14 mouse cellular contexts compared by ENCODE assay signal in genomic region chr16:13353927-13354326, GRCm38 (mm10).
DNase-seq lines count a peak whose midpoint lies in the region; ATAC-seq and TF ChIP-seq lines count a peak whose summit lies in the region.
"Had no signal": no experiment of that assay in that cellular context is flagged by ENCODE, and none has a peak within 500 bp of the region (broad histone marks: within the 10 kb centered on the region; RNA-seq: fewer than 3 reads in every experiment).

No protein-coding gene starts in this region.

- no peak for TF ChIP-seq CTCF in lung, embryonic 14.5 days (IDR thresholded peaks at IDR 0.05; ENCODE audit: low read depth)
- no peak for TF ChIP-seq CTCF in midbrain, postnatal 0 days (IDR thresholded peaks at IDR 0.05)

- no peak for ATAC-seq in lung, embryonic 14.5 days (ENCODE audit: insufficient read depth)
- ATAC-seq in midbrain, postnatal 0 days (ENCODE audit: low FRiP score) = no peak
- ATAC-seq: forebrain, embryonic 15.5 days; intestine, embryonic 15.5 days had no signal

- H3K27ac ChIP-seq in lung, embryonic 14.5 days (ENCODE audit: low read depth) = no peak overlapping the region
- H3K27ac ChIP-seq in midbrain, postnatal 0 days (ENCODE audit: low read depth, low read length) = no peak overlapping the region
- H3K27ac ChIP-seq: forebrain, embryonic 15.5 days; intestine, embryonic 15.5 days; limb, embryonic 15.5 days had no signal

- no peak overlapping the region for H3K4me3 ChIP-seq in lung, embryonic 14.5 days (ENCODE audit: low read depth, low read length)
- H3K4me3 ChIP-seq in midbrain, postnatal 0 days (ENCODE audit: low read depth, low read length) = no peak overlapping the region
- H3K4me3 ChIP-seq: forebrain, embryonic 15.5 days; heart, embryonic 13.5 days; hindbrain, embryonic 10.5 days; intestine, embryonic 15.5 days; limb, embryonic 15.5 days had no signal

- 34% methylated on average over 4 of the region's 4 CpGs for WGBS in lung, embryonic 14.5 days
- WGBS in midbrain, postnatal 0 days = 36% methylated on average over 4 of the region's 4 CpGs

- no peaks in the 10 kb centered on the region for H3K36me3 ChIP-seq in lung, embryonic 14.5 days (ENCODE audit: insufficient read depth)
- H3K36me3 ChIP-seq in midbrain, postnatal 0 days (ENCODE audit: insufficient read depth, low read length) = no peaks in the 10 kb centered on the region
- H3K36me3 ChIP-seq: forebrain, embryonic 15.5 days; hindbrain, embryonic 10.5 days; intestine, embryonic 15.5 days; limb, embryonic 15.5 days had no signal

- no peak overlapping the region for H3K9ac ChIP-seq in lung, embryonic 14.5 days
- no peak overlapping the region for H3K9ac ChIP-seq in midbrain, postnatal 0 days (replicated peaks; ENCODE audit: low read length, poor library complexity, severe bottlenecking)
- H3K9ac ChIP-seq: forebrain, embryonic 15.5 days; heart, embryonic 13.5 days; intestine, embryonic 15.5 days; limb, embryonic 15.5 days had no signal

- H3K9me3 ChIP-seq in lung, embryonic 14.5 days (ENCODE audit: low read depth, low read length) = no peaks in the 10 kb centered on the region
- no peaks in the 10 kb centered on the region for H3K9me3 ChIP-seq in midbrain, postnatal 0 days (ENCODE audit: low read length)
- H3K9me3 ChIP-seq: forebrain, embryonic 15.5 days; heart, embryonic 13.5 days; hindbrain, embryonic 10.5 days; intestine, embryonic 15.5 days; limb, embryonic 15.5 days had no signal

- DNase-seq in heart, adult 11 months = peak; percentile 87
- no peak for DNase-seq in heart, postnatal 4 days
- peak; percentile 61 for DNase-seq in lung, embryonic 14.5 days
- DNase-seq in lung, postnatal 25 days (ENCODE audit: low spot score) = no peak
- DNase-seq in adipocyte (ENCODE audit: low spot score) = peak; percentile 78
- peak; percentile 26 for DNase-seq in midbrain, postnatal 0 days (ENCODE audit: low spot score)
- no peak for DNase-seq in thymus, postnatal 25 days
- DNase-seq: gastrocnemius, postnatal 25 days; right cerebral cortex, adult 18-20 months had no signal

- no peaks in the 10 kb centered on the region for H3K27me3 ChIP-seq in lung, embryonic 14.5 days (ENCODE audit: insufficient read depth, low read length)
- no peaks in the 10 kb centered on the region for H3K27me3 ChIP-seq in midbrain, postnatal 0 days (ENCODE audit: insufficient read depth, low read length)
- H3K27me3 ChIP-seq: forebrain, embryonic 15.5 days; heart, embryonic 13.5 days; intestine, embryonic 15.5 days; limb, embryonic 15.5 days had no signal

- H3K4me1 ChIP-seq in lung, embryonic 14.5 days (ENCODE audit: insufficient read depth) = peaks cover 11% of the 10 kb centered on the region; the same call in 1 of the 2 replicates
- no peaks in the 10 kb centered on the region for H3K4me1 ChIP-seq in midbrain, postnatal 0 days (ENCODE audit: insufficient read depth, low read length)

- no peak overlapping the region for H3K4me2 ChIP-seq in lung, embryonic 14.5 days
- H3K4me2 ChIP-seq in midbrain, postnatal 0 days (ENCODE audit: low read depth, low read length, poor library complexity, severe bottlenecking) = no peak overlapping the region
- H3K4me2 ChIP-seq: forebrain, embryonic 15.5 days; heart, embryonic 13.5 days; intestine, embryonic 15.5 days; limb, embryonic 15.5 days had no signal

Comparison
In these comparisons a context has a peak if more than half of its experiments do, and no peak if none do; other contexts are left out.
1. DNase-seq: peak in heart, adult 11 months (single experiment), lung, embryonic 14.5 days (single experiment), adipocyte (single experiment) and midbrain, postnatal 0 days (single experiment); none in heart, postnatal 4 days (single experiment), lung, postnatal 25 days (single experiment) and thymus, postnatal 25 days (single experiment).